Mouse (Mus musculus): ENCODE data around the gene Tsg101. TPM values are rescaled to one million over a fixed set of nuclear protein-coding genes. Genes with fewer than 3 reads are reported as not detected.
A peak's percentile ranks its signal among the peaks of the same experiment; 100 is the strongest.

The Tsg101 gene
- polyA plus RNA-seq (2014; fragmentation: Nextera tagmentation; extraction: Ambion mirVana), result 179 and 201 TPM in 2 replicates

DNA sequence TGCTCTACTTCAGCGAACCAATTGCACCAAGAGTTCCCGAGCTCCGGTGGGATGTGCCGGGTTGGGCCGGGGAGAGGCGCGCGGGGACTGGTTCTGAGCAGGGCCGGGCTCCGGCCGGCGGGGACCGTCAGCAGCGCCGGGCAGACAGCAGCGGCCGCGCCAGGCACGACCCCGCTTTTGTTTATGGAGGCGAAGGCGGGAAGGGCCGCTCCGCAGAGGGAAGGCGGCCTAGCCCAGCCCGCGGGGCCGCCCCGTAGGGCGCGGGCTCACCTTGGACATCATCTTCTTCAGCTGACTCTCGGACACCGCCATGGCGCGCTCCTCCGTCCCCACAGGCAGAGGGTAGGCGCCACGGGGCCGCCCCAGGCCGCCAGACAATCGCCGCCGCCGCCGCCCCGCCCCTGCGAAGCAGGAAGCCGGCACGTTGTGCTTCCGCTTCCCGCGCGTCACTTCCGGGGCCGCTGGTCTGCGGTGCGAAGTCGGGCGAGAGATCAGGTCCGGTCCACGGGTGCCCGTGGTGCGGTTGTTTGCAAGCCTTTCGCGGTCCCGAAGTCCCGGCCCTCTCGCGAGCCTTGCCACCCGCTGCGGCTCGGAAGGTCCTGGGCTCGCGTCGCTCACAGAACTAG, at the start of gene Tsg101:
Gene Tsg101, minus strand, starts transcription at position 419 of the 626 bp plus-strand sequence.
- ATAC-seq (ENCODE audit: insufficient number of reproducible peaks, insufficient read depth, low FRiP score, low read depth), result peak; percentile 92
- peak within 1 kb of the TSS; percentile 92 to 98 for H3K27ac ChIP-seq (replicated peaks in 1 of 2; ENCODE audit: control insufficient read depth in 1 of 2, insufficient read depth in 1 of 2, low read depth in 2 of 2, low read length in 2 of 2)
- no peaks in the 10 kb centered on the region for H3K9me3 ChIP-seq (ENCODE audit: control insufficient read depth, low read length)
- no peaks in the 10 kb centered on the region for H3K27me3 ChIP-seq (ENCODE audit: control insufficient read depth, insufficient read depth, low read length)
- H3K4me1 ChIP-seq (ENCODE audit: control insufficient read depth in 2 of 2, insufficient read depth in 2 of 2, low read length in 2 of 2), result peaks cover 0 to 20% of the 10 kb centered on the region in 2 experiments; a peak in 2 of 4 replicates
- peak within 1 kb of the TSS; percentile 69 to 96 for H3K4me3 ChIP-seq (ENCODE audit: control insufficient read depth in 1 of 2, insufficient read depth in 1 of 2, low read depth in 1 of 2, low read length in 2 of 2)
- WGBS, result under 1% methylated on average over 66 of the region's 75 CpGs
- peaks cover 10% of the 10 kb centered on the region for H3K36me3 ChIP-seq (ENCODE audit: control insufficient read depth, insufficient read depth, low read length)
- peak within 1 kb of the TSS; percentile 80 for H3K4me2 ChIP-seq (ENCODE audit: low read length)
- H3K9ac ChIP-seq (ENCODE audit: low read length), result peak within 1 kb of the TSS; percentile 82

DNA sequence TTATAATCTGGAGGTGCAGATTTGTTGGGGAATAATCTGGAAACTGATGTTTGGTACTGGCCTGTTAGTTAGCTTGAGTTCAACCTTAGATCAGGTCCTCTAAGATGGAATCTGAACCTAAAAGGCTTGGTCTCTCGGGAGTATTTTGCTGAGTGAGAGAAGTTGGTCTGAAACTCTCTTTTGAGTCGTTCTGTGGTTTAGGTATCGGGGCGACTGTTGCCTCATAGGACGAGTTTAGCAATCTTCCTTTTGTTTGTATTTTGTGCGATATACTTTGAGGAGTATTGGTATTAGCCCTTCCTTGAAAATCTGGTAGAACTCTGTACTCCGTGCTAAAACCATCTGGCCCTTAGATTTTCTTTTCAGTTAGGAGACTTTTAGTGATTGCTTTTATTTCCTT, 44.3 kb upstream of the Tsg101 start:
- peaks cover 6 to 15% of the 10 kb centered on the region in 2 experiments for H3K4me1 ChIP-seq (ENCODE audit: control insufficient read depth in 2 of 2, insufficient read depth in 2 of 2, low read length in 2 of 2)
- H3K4me2 ChIP-seq (ENCODE audit: low read length), result no peak overlapping the region
- no peak overlapping the region for H3K27ac ChIP-seq (replicated peaks in 1 of 2; ENCODE audit: control insufficient read depth in 1 of 2, insufficient read depth in 1 of 2, low read depth in 2 of 2, low read length in 2 of 2)
- no peak overlapping the region for H3K9ac ChIP-seq (ENCODE audit: low read length)
- whole genome bisulfite sequencing, result 72% methylated on average over 7 of the region's 7 CpGs
- no peaks in the 10 kb centered on the region for H3K9me3 ChIP-seq (ENCODE audit: control insufficient read depth, low read length)
- H3K36me3 ChIP-seq (ENCODE audit: control insufficient read depth, insufficient read depth, low read length), result no peaks in the 10 kb centered on the region
- no peak overlapping the region for H3K4me3 ChIP-seq (ENCODE audit: control insufficient read depth in 1 of 2, insufficient read depth in 1 of 2, low read depth in 1 of 2, low read length in 2 of 2)
- ATAC-seq (ENCODE audit: insufficient number of reproducible peaks, insufficient read depth, low FRiP score, low read depth), result no peak
- no peaks in the 10 kb centered on the region for H3K27me3 ChIP-seq (ENCODE audit: control insufficient read depth, insufficient read depth, low read length)

DNA sequence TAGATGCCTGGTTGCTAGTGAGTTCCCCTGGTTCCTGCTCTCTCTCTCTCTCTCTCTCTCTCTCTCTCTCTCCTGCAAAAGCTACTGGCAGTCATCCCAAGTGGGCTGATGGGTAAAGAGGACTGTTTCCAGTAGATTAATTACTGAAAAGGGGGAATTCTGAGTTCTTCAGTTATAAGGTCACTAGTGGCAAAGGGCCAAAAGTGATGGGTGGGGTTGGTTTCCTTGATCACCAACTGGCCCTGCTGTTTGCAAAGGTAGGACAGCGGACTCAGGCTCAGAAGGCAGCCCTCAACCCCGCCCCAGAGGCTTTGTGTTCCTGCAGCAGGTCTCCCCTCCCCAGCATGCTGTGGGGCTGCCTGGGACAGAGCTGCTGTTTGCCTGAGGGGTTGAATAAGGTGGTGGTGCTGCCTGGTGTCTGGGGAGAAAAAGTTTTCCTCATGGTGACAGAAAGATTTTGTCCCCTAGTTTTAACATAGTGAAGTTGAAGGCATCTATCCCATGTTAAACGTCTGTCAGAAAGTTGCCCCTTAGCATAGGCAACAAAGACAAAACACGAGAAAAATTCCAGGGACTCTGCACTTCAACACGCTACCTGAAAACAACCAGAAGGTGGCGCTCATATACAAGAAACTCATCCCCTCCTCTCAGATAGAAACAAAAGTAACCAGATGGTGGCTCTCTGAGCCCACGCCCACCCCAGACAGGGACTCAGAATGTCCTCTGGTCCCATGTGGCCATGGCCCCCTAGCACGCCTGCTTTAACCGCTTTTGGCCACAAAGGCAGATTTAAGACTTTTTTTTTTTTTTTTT, 43.2 kb upstream of the Tsg101 start:
- Histone ChIP-seq H3K4me3 (ENCODE audit: control insufficient read depth in 1 of 2, insufficient read depth in 1 of 2, low read depth in 1 of 2, low read length in 2 of 2) (no peak overlapping the region), H3K27ac (replicated peaks in 1 of 2; ENCODE audit: control insufficient read depth in 1 of 2, insufficient read depth in 1 of 2, low read depth in 2 of 2, low read length in 2 of 2) (peak overlapping the region; percentile 68 to 83), H3K4me2 (ENCODE audit: low read length) (peak overlapping the region; percentile 49), H3K4me1 (ENCODE audit: control insufficient read depth in 2 of 2, insufficient read depth in 2 of 2, low read length in 2 of 2) (peaks cover 8 to 15% of the 10 kb centered on the region in 2 experiments), H3K9ac (ENCODE audit: low read length) (peak overlapping the region; percentile 60; the same call in 1 of the 2 replicates), H3K36me3 (ENCODE audit: control insufficient read depth, insufficient read depth, low read length) (no peaks in the 10 kb centered on the region), H3K9me3 (ENCODE audit: control insufficient read depth, low read length) (no peaks in the 10 kb centered on the region), H3K27me3 (ENCODE audit: control insufficient read depth, insufficient read depth, low read length) (no peaks in the 10 kb centered on the region)
- ATAC-seq (ENCODE audit: insufficient number of reproducible peaks, insufficient read depth, low FRiP score, low read depth), result peak; percentile 60; the same call in 1 of the 2 replicates
- WGBS, result under 1% methylated on average over 9 of the region's 9 CpGs

DNA sequence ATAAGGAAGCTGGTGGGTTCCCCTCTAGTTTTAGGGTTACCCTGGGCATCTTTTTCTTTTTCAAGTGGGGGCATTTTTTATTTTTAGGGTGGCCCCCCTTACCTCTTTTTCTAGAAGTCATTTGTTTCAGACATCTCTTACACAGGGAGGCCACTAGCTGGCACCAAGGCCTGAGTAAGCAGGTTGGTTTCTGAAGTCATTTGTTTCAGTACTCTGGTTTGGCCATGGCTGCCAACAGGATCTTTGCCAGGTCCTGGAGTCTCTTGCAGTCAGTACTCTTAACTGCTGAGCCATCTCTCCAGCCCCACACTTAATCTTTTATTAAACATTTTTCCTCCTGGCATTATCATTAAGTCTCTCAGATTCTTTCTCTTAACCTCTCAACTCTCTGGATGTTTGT, 42.4 kb upstream of the Tsg101 start:
- H3K9ac ChIP-seq (ENCODE audit: low read length), result no peak overlapping the region
- no peaks in the 10 kb centered on the region for H3K27me3 ChIP-seq (ENCODE audit: control insufficient read depth, insufficient read depth, low read length)
- peaks cover 11 to 21% of the 10 kb centered on the region in 2 experiments for H3K4me1 ChIP-seq (ENCODE audit: control insufficient read depth in 2 of 2, insufficient read depth in 2 of 2, low read length in 2 of 2)
- peak overlapping the region in 1 of 2 experiments; percentile 83; a peak in 2 of 4 replicates for H3K27ac ChIP-seq (replicated peaks in 1 of 2; ENCODE audit: control insufficient read depth in 1 of 2, insufficient read depth in 1 of 2, low read depth in 2 of 2, low read length in 2 of 2)
- H3K36me3 ChIP-seq (ENCODE audit: control insufficient read depth, insufficient read depth, low read length), result no peaks in the 10 kb centered on the region
- H3K4me3 ChIP-seq (ENCODE audit: control insufficient read depth in 1 of 2, insufficient read depth in 1 of 2, low read depth in 1 of 2, low read length in 2 of 2), result no peak overlapping the region
- H3K4me2 ChIP-seq (ENCODE audit: low read length), result no peak overlapping the region
- no peaks in the 10 kb centered on the region for H3K9me3 ChIP-seq (ENCODE audit: control insufficient read depth, low read length)
- no peak for ATAC-seq (ENCODE audit: insufficient number of reproducible peaks, insufficient read depth, low FRiP score, low read depth)

DNA sequence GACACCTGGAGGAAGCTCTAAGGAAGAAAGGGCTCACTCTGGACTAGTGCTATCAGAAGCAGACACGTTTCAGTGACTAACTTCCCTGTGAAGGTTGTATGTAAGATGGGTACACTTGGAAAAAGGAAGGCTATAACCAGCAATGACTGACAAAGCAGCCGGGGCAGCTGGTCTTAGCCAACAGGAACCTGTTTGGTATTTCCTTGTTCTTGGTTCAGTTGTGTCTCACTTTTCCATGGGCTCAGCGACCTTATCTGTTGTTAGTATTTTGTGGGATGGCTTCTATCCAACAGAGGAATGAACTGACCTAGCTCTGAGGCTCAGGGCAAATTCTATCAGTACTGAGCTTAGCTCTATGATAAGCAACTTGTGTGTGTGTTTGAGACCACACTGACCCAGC, 41.2 kb upstream of the Tsg101 start:
- ATAC-seq (ENCODE audit: insufficient number of reproducible peaks, insufficient read depth, low FRiP score, low read depth), result no peak
- 40% methylated on average over 3 of the region's 3 CpGs for WGBS
- H3K9ac ChIP-seq (ENCODE audit: low read length), result no peak overlapping the region
- H3K27ac ChIP-seq (replicated peaks in 1 of 2; ENCODE audit: control insufficient read depth in 1 of 2, insufficient read depth in 1 of 2, low read depth in 2 of 2, low read length in 2 of 2), result peak overlapping the region in 1 of 2 experiments; percentile 50; a peak in 1 of 4 replicates
- H3K27me3 ChIP-seq (ENCODE audit: control insufficient read depth, insufficient read depth, low read length), result no peaks in the 10 kb centered on the region
- no peak overlapping the region for H3K4me3 ChIP-seq (ENCODE audit: control insufficient read depth in 1 of 2, insufficient read depth in 1 of 2, low read depth in 1 of 2, low read length in 2 of 2)
- no peaks in the 10 kb centered on the region for H3K9me3 ChIP-seq (ENCODE audit: control insufficient read depth, low read length)
- H3K4me1 ChIP-seq (ENCODE audit: control insufficient read depth in 2 of 2, insufficient read depth in 2 of 2, low read length in 2 of 2), result peaks cover 11 to 22% of the 10 kb centered on the region in 2 experiments
- no peaks in the 10 kb centered on the region for H3K36me3 ChIP-seq (ENCODE audit: control insufficient read depth, insufficient read depth, low read length)
- no peak overlapping the region for H3K4me2 ChIP-seq (ENCODE audit: low read length)

DNA sequence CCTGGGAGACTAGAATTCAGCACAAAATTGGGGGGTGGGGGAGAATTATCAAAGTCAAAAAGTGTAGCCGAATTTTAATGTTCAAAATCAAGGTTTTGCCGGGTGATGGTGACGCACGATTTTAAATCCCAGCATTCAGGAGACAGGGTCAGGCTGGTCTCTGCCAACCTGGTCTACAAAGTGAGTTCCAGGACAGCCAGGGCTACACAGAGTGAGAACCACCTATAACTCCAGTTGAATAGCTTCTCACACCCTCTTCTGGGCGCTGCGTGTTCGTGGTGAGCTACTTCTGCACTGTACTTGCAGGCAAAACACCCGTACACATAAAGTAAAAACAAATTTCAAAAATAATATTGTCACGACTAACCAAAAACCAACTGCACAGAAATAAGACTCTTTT, 39.1 kb upstream of the Tsg101 start:
- 19% methylated on average over 9 of the region's 9 CpGs for WGBS
- Histone ChIP-seq H3K27ac (replicated peaks in 1 of 2; ENCODE audit: control insufficient read depth in 1 of 2, insufficient read depth in 1 of 2, low read depth in 2 of 2, low read length in 2 of 2) (no peak overlapping the region), H3K9ac (ENCODE audit: low read length) (peak overlapping the region; percentile 92), H3K27me3 (ENCODE audit: control insufficient read depth, insufficient read depth, low read length) (no peaks in the 10 kb centered on the region), H3K4me2 (ENCODE audit: low read length) (peak overlapping the region; percentile 89), H3K4me1 (ENCODE audit: control insufficient read depth in 2 of 2, insufficient read depth in 2 of 2, low read length in 2 of 2) (peaks cover 11 to 22% of the 10 kb centered on the region in 2 experiments), H3K36me3 (ENCODE audit: control insufficient read depth, insufficient read depth, low read length) (peaks cover 19% of the 10 kb centered on the region), H3K4me3 (ENCODE audit: control insufficient read depth in 1 of 2, insufficient read depth in 1 of 2, low read depth in 1 of 2, low read length in 2 of 2) (peak overlapping the region; percentile 78 to 87), H3K9me3 (ENCODE audit: control insufficient read depth, low read length) (no peaks in the 10 kb centered on the region)
- no peak for ATAC-seq (ENCODE audit: insufficient number of reproducible peaks, insufficient read depth, low FRiP score, low read depth)

DNA sequence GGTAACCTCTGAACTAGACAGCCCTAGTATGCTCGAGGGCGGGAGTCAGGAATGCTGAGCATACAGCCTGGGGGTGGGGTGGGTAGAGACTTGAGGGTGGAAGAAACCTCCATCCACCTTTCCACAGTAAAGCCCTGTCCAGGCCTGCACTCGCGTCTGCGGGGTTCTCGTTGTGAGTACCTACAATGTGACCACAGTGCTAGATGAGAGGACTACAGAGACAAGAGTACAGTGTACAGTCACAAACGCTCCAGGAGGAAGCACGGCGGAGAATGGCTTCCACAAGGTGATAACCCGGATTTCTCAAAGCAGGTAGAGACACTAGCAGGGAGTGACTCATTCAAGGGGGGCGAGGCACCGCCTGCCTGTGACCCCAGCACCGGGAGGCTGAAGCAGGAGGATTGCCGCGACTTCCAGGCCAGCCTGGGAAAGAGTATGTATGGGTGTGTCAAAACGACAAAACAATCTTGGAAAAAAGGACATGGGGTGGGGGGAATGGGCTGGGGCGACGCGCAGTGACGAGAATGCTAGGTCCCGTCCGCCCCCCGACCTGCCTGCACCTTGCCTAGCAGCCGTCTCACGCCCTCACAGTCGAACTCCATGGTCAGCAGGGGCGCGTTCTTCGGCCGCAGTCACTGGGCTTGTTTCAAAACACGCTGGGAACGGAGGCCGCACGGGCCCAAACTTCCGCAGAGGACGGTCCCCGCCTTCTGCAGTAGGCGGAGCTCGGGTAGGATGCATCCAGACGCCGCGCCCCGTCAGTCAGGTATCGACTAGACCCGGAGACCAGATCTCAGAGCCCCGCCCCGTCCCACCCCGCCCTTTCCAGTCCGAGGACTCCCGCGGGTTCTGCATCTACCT, 38.3 kb upstream of the Tsg101 start, which contains the start of gene Uevld:
Gene Uevld, minus strand, starts transcription at position 697 of the 861 bp plus-strand sequence.
- peaks cover 11 to 17% of the 10 kb centered on the region in 2 experiments for H3K4me1 ChIP-seq (ENCODE audit: control insufficient read depth in 2 of 2, insufficient read depth in 2 of 2, low read length in 2 of 2)
- H3K9ac ChIP-seq (ENCODE audit: low read length), result peak within 1 kb of the TSS; percentile 92
- WGBS, result under 1% methylated on average over 51 of the region's 51 CpGs
- peak within 1 kb of the TSS; percentile 89 for H3K4me2 ChIP-seq (ENCODE audit: low read length)
- no peaks in the 10 kb centered on the region for H3K9me3 ChIP-seq (ENCODE audit: control insufficient read depth, low read length)
- peak within 1 kb of the TSS; percentile 78 to 87 for H3K4me3 ChIP-seq (ENCODE audit: control insufficient read depth in 1 of 2, insufficient read depth in 1 of 2, low read depth in 1 of 2, low read length in 2 of 2)
- peaks cover 27% of the 10 kb centered on the region for H3K36me3 ChIP-seq (ENCODE audit: control insufficient read depth, insufficient read depth, low read length)
- H3K27ac ChIP-seq (replicated peaks in 1 of 2; ENCODE audit: control insufficient read depth in 1 of 2, insufficient read depth in 1 of 2, low read depth in 2 of 2, low read length in 2 of 2), result peak within 1 kb of the TSS; percentile 5 to 64; a peak in 3 of 4 replicates
- H3K27me3 ChIP-seq (ENCODE audit: control insufficient read depth, insufficient read depth, low read length), result no peaks in the 10 kb centered on the region
- ATAC-seq (ENCODE audit: insufficient number of reproducible peaks, insufficient read depth, low FRiP score, low read depth), result peak; percentile 86

All from heart, embryonic 14.5 days (tissue).